Mouse (Mus musculus): ENCODE results near the gene Pacsin1. TPM values are rescaled to one million over a fixed set of nuclear protein-coding genes. Genes with fewer than 3 reads are reported as not detected.

The Pacsin1 gene
- polyA plus RNA-seq, 1 experiment from 2014 or later, result 1.2 TPM

DNA sequence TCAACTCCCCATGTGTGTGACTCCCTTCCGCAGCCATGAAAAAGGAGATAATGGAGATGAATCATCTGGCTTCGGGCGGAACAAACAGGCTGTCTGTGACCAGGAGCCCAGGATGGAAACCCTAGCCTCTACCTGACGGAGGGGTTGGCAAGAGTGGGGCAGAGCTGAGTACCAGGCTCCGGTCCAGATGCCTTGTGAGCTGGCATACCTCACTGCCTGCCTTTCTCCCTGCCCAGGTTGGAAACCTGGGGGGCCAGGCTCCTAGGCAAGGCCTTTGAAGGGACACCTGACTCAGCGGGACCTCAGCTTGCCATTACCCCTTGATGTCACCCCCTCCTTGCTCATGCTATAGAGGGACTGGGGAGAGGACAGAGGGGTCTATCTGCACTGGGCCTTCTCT, 85.7 kb downstream of the Pacsin1 start:
- ATAC-seq (ENCODE audit: insufficient read depth, low FRiP score), result no peak
- no peaks in the 10 kb centered on the region for H3K36me3 ChIP-seq (ENCODE audit: control insufficient read depth, insufficient read depth, low read length)
- no peaks in the 10 kb centered on the region for H3K27me3 ChIP-seq (ENCODE audit: control insufficient read depth, insufficient read depth, low read length)
- H3K4me3 ChIP-seq (replicated peaks; ENCODE audit: low read length), result no peak overlapping the region
- H3K4me1 ChIP-seq (ENCODE audit: control insufficient read depth, insufficient read depth, low read length), result no peaks in the 10 kb centered on the region
- H3K4me2 ChIP-seq (ENCODE audit: low read depth, low read length), result no peak overlapping the region
- 88% methylated on average over 6 of the region's 6 CpGs for WGBS
- H3K9ac ChIP-seq (ENCODE audit: low read length), result no peak overlapping the region
- no peak overlapping the region for H3K27ac ChIP-seq (ENCODE audit: low read length)
- H3K9me3 ChIP-seq (replicated peaks; ENCODE audit: control insufficient read depth, low read length), result no peaks in the 10 kb centered on the region

DNA sequence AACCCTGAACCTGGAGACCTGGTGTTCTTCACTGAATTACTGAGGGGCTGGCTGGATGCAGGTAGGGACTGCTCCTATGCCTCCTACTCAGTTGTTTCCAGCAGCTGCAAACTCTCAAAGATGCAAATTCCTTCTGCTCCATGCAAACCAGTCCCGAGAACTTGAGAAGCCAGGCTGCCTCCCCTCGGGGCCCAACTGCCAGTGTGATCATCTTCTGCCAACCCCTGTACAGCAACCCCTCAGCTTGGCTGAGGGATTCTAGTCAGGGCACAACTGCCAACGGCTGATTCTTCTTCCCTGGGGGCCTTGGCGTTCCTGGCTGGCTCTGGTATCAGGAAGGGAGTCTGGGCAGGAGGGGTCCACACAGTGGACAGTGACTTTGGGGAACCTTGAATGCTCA, 91.1 kb downstream of the Pacsin1 start:
- no peak overlapping the region for H3K4me3 ChIP-seq (replicated peaks; ENCODE audit: low read length)
- H3K27ac ChIP-seq (ENCODE audit: low read length), result no peak overlapping the region
- no peak overlapping the region for H3K9ac ChIP-seq (ENCODE audit: low read length)
- no peak for ATAC-seq (ENCODE audit: insufficient read depth, low FRiP score)
- 0 out of 2 replicates have a peak, but pooled peaks cover 3% of the 10 kb centered on the region for H3K4me1 ChIP-seq (ENCODE audit: control insufficient read depth, insufficient read depth, low read length)
- H3K27me3 ChIP-seq (ENCODE audit: control insufficient read depth, insufficient read depth, low read length), result no peaks in the 10 kb centered on the region
- no peaks in the 10 kb centered on the region for H3K9me3 ChIP-seq (replicated peaks; ENCODE audit: control insufficient read depth, low read length)
- no peak overlapping the region for H3K4me2 ChIP-seq (ENCODE audit: low read depth, low read length)
- no peaks in the 10 kb centered on the region for H3K36me3 ChIP-seq (ENCODE audit: control insufficient read depth, insufficient read depth, low read length)
- 43% methylated on average over 4 of the region's 4 CpGs for WGBS

DNA sequence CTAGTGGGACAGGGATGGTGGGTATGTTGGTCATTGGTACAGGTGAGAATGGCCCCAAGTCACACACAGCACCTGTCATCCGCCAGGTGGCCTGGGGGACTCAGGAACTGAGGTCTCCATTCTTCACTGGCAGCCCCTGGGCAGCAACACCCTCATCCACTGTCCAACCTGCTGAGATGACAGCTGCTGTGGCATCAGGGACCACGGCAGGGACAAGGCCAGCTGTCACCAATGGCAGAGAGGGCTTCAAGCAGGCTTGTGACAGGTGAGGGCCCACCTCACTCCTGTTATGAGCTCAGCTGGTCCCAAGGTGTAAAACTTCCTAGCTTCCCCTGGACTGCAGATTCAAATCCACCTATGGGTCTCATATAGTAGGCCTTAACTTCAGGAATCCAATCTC, 92.8 kb downstream of the Pacsin1 start:
- H3K27ac ChIP-seq (ENCODE audit: low read length), result no peak overlapping the region
- no peak for ATAC-seq (ENCODE audit: insufficient read depth, low FRiP score)
- H3K4me2 ChIP-seq (ENCODE audit: low read depth, low read length), result no peak overlapping the region
- 88% methylated on average over 2 of the region's 2 CpGs for WGBS
- H3K9me3 ChIP-seq (replicated peaks; ENCODE audit: control insufficient read depth, low read length), result no peaks in the 10 kb centered on the region
- H3K36me3 ChIP-seq (ENCODE audit: control insufficient read depth, insufficient read depth, low read length), result no peaks in the 10 kb centered on the region
- no peak overlapping the region for H3K4me3 ChIP-seq (replicated peaks; ENCODE audit: low read length)
- H3K4me1 ChIP-seq (ENCODE audit: control insufficient read depth, insufficient read depth, low read length), result 0 out of 2 replicates have a peak, but pooled peaks cover 3% of the 10 kb centered on the region
- H3K27me3 ChIP-seq (ENCODE audit: control insufficient read depth, insufficient read depth, low read length), result no peaks in the 10 kb centered on the region
- H3K9ac ChIP-seq (ENCODE audit: low read length), result no peak overlapping the region

DNA sequence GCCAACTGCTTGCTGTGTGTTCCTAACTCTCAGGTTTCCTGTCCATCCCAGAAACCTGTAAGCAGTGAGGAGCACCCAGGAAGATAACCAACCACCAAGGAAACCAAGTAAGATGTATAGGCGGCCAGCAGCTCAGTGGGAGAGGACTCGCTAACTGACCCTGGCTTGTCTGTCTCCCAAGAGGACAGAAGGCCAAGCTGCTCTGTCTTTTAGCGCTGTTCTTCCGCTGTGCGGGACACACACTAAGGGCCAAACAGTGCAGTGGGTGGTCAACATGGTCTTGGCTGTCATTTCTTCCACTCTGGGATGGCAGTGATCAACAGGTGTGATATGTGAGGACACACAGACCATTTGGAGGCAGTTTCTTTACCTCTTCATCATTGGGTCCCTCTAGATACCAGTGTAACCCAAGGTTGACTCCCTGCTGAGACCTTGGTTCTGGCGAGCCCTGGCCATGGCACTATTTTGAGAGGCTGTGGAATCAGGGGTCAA, 95.2 kb downstream of the Pacsin1 start:
- Histone ChIP-seq H3K9me3 (replicated peaks; ENCODE audit: control insufficient read depth, low read length) (no peaks in the 10 kb centered on the region), H3K27ac (ENCODE audit: low read length) (no peak overlapping the region), H3K36me3 (ENCODE audit: control insufficient read depth, insufficient read depth, low read length) (no peaks in the 10 kb centered on the region), H3K4me3 (replicated peaks; ENCODE audit: low read length) (no peak overlapping the region), H3K4me1 (ENCODE audit: control insufficient read depth, insufficient read depth, low read length) (0 out of 2 replicates have a peak, but pooled peaks cover 3% of the 10 kb centered on the region), H3K4me2 (ENCODE audit: low read depth, low read length) (no peak overlapping the region), H3K27me3 (ENCODE audit: control insufficient read depth, insufficient read depth, low read length) (no peaks in the 10 kb centered on the region), H3K9ac (ENCODE audit: low read length) (no peak overlapping the region)
- no peak for ATAC-seq (ENCODE audit: insufficient read depth, low FRiP score)
- WGBS, result 90% methylated on average over 6 of the region's 6 CpGs

DNA sequence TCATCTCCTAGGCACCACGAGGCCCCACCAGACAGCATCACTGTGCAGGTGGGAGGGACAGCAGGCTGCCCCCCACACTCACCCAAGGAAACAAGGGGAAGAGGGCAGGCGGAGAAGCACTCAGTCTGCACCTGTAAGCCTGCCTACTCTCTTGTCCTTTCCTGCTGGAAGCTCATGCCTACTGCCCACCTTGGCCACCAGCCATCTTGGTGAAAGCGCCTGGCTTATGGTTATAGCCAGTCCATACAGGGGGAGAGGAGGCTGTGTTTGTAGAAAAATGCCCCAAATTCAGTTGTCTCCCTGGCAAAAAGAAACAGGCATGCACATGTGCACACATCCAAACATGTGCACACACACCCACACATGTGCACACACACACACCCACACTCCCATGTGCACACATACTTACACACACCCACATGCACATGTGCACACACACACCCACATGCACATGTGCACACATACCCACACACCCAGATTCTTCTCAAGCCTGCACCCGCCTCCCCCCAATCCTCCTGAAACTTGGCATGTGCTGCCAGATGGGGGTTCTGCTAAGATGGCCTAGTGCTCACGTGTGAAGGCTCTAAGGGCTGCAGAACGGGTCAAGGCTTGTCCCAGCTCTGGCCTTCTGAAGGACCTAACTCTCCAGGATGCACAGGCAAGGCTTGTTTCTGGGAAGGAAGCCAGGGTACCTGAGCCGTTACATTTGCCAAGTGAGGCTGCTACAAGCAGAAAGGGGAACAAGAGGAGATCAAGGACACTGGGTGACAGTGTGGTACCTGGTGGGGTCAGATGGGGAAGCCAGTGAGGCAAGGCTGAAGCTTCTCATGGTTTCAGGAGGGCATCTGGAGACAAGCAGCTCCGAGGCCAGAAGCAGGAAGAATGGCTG, 96.2 kb downstream of the Pacsin1 start:
- Histone ChIP-seq H3K36me3 (ENCODE audit: control insufficient read depth, insufficient read depth, low read length) (no peaks in the 10 kb centered on the region), H3K4me2 (ENCODE audit: low read depth, low read length) (no peak overlapping the region), H3K4me3 (replicated peaks; ENCODE audit: low read length) (no peak overlapping the region), H3K4me1 (ENCODE audit: control insufficient read depth, insufficient read depth, low read length) (0 out of 2 replicates have a peak, but pooled peaks cover 3% of the 10 kb centered on the region), H3K9ac (ENCODE audit: low read length) (no peak overlapping the region), H3K9me3 (replicated peaks; ENCODE audit: control insufficient read depth, low read length) (no peaks in the 10 kb centered on the region), H3K27me3 (ENCODE audit: control insufficient read depth, insufficient read depth, low read length) (no peaks in the 10 kb centered on the region), H3K27ac (ENCODE audit: low read length) (no peak overlapping the region)
- no peak for ATAC-seq (ENCODE audit: insufficient read depth, low FRiP score)
- WGBS, result 82% methylated on average over 8 of the region's 8 CpGs

DNA sequence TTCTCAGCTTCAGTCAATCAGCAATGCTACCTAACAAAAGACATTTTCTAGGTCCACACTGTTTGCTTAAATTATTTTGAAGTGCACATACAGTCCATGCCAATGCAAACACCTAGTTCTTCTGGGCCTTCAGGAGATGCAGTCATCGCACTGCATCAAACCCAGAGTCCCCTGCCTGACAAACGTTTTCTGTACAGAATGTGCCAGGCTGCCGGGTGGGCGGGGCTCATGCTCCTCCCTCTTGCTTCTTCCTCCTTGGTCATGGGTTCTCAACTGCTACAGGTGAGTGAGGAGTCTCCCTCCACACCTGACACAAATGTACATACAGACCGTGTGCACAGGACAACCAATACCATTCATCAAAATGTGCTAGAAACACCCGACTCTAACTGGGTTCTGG, 104.9 kb downstream of the Pacsin1 start:
- WGBS, result 55% methylated on average over 6 of the region's 6 CpGs
- Histone ChIP-seq H3K9me3 (replicated peaks; ENCODE audit: control insufficient read depth, low read length) (peaks cover 5% of the 10 kb centered on the region), H3K4me1 (ENCODE audit: control insufficient read depth, insufficient read depth, low read length) (peaks cover 20% of the 10 kb centered on the region; the same call in 1 of the 2 replicates), H3K27ac (ENCODE audit: low read length) (0 out of 2 replicates have a peak overlapping the region, but pooled peaks have one; percentile 13), H3K36me3 (ENCODE audit: control insufficient read depth, insufficient read depth, low read length) (peaks cover 7% of the 10 kb centered on the region), H3K4me3 (replicated peaks; ENCODE audit: low read length) (no peak overlapping the region), H3K4me2 (ENCODE audit: low read depth, low read length) (no peak overlapping the region), H3K9ac (ENCODE audit: low read length) (no peak overlapping the region), H3K27me3 (ENCODE audit: control insufficient read depth, insufficient read depth, low read length) (no peaks in the 10 kb centered on the region)
- ATAC-seq (ENCODE audit: insufficient read depth, low FRiP score), result peak; percentile 7; the same call in 1 of the 2 replicates

Other genes starting within 250 kb of the Pacsin1 start
- gene Grm4, start 134.1 kb upstream of the Pacsin1 start, polyA plus RNA-seq (2015; fragmentation: Nextera tagmentation; extraction: Ambion mirVana), result 0.19 and 0.50 TPM in 2 replicates
- gene Hmga1, start 99.0 kb upstream of the Pacsin1 start, polyA plus RNA-seq (2015; fragmentation: Nextera tagmentation; extraction: Ambion mirVana), result 163 and 171 TPM in 2 replicates
- gene AI413582, start 89.8 kb upstream of the Pacsin1 start, polyA plus RNA-seq (2015; fragmentation: Nextera tagmentation; extraction: Ambion mirVana), result 24.3 and 29.0 TPM in 2 replicates
- gene Nudt3, start 32.0 kb upstream of the Pacsin1 start, polyA plus RNA-seq (2015; fragmentation: Nextera tagmentation; extraction: Ambion mirVana), result 63.1 and 63.4 TPM in 2 replicates
- not detected in 2 replicates for gene RPS10-NUDT3, start 20.3 kb upstream of the Pacsin1 start, polyA plus RNA-seq (2015; fragmentation: Nextera tagmentation; extraction: Ambion mirVana)
- gene Rps10, start 18.8 kb upstream of the Pacsin1 start, polyA plus RNA-seq (2015; fragmentation: Nextera tagmentation; extraction: Ambion mirVana), result 734 and 881 TPM in 2 replicates
- 22.5 and 28.4 TPM in 2 replicates for gene Spdef, start 73.4 kb downstream of the Pacsin1 start, polyA plus RNA-seq (2015; fragmentation: Nextera tagmentation; extraction: Ambion mirVana)
- gene D17Wsu92e, start 165.1 kb downstream of the Pacsin1 start, polyA plus RNA-seq (2015; fragmentation: Nextera tagmentation; extraction: Ambion mirVana), result 21.2 and 23.3 TPM in 2 replicates
- gene Snrpc, start 182.6 kb downstream of the Pacsin1 start, polyA plus RNA-seq (2015; fragmentation: Nextera tagmentation; extraction: Ambion mirVana), result 228 and 245 TPM in 2 replicates
- gene Uhrf1bp1, start 200.9 kb downstream of the Pacsin1 start, polyA plus RNA-seq (2015; fragmentation: Nextera tagmentation; extraction: Ambion mirVana), result 4.4 and 5.9 TPM in 2 replicates